Comparison of ENCODE assay signal across 14 mouse cellular contexts in genomic region chr10:18688234-18688633, GRCm38 (mm10). TPM values are rescaled to one million over a fixed set of nuclear protein-coding genes. Genes with fewer than 3 reads are reported as not detected.
DNase-seq lines count a peak whose midpoint lies in the region; ATAC-seq and TF ChIP-seq lines count a peak whose summit lies in the region.
"Had no signal": no experiment of that assay in that cellular context is flagged by ENCODE, and none has a peak within 500 bp of the region (broad histone marks: within the 10 kb centered on the region; RNA-seq: fewer than 3 reads in every experiment).

No protein-coding gene starts in this region.

- no peaks in the 10 kb centered on the region for H3K79me2 ChIP-seq in MEL (ENCODE audit: control insufficient read depth, insufficient read depth, low read length, poor library complexity)

- no peak overlapping the region for H3K4me2 ChIP-seq in heart, embryonic 14.5 days (ENCODE audit: low read length)
- H3K4me2 ChIP-seq in heart, embryonic 11.5 days, result no peak overlapping the region
- peak overlapping the region; percentile 30 for H3K4me2 ChIP-seq in heart, embryonic 16.5 days (ENCODE audit: low read depth, low read length)

- 19% methylated on average over 2 of the region's 2 CpGs for WGBS in heart, embryonic 14.5 days
- 41% methylated on average over 2 of the region's 2 CpGs for WGBS in heart, embryonic 11.5 days (ENCODE audit: insufficient replicate concordance)
- WGBS in heart, embryonic 16.5 days, result 19% methylated on average over 2 of the region's 2 CpGs

- H3K27me3 ChIP-seq in heart, embryonic 14.5 days (ENCODE audit: control insufficient read depth, insufficient read depth, low read length), result no peaks in the 10 kb centered on the region
- H3K27me3 ChIP-seq in heart, embryonic 11.5 days (ENCODE audit: control insufficient read depth, insufficient read depth, low read length), result no peaks in the 10 kb centered on the region
- H3K27me3 ChIP-seq in MEL (ENCODE audit: control insufficient read depth in 1 of 2, insufficient read depth in 2 of 2, low read length in 2 of 2), result no peaks in the 10 kb centered on the region; a peak in 1 of 4 replicates
- no peaks in the 10 kb centered on the region for H3K27me3 ChIP-seq in heart, embryonic 16.5 days (ENCODE audit: control insufficient read depth, insufficient read depth, low read length)

- no peak for TF ChIP-seq RAD21 in MEL (IDR thresholded peaks at IDR 0.05; ENCODE audit: low read depth, low read length)

- no peak for ATAC-seq in heart, embryonic 14.5 days (ENCODE audit: insufficient number of reproducible peaks, insufficient read depth, low FRiP score, low read depth)
- no peak for ATAC-seq in heart, embryonic 11.5 days (replicated peaks; ENCODE audit: insufficient number of reproducible peaks, low FRiP score, low TSS enrichment)
- ATAC-seq in heart, embryonic 16.5 days (replicated peaks; ENCODE audit: extremely low read depth, insufficient read depth, low FRiP score), result 0 out of 2 replicates have a peak, but pooled peaks have one; percentile 45
- ATAC-seq: intestine, embryonic 16.5 days had no signal

- no peaks in the 10 kb centered on the region for H3K9me3 ChIP-seq in heart, embryonic 14.5 days (ENCODE audit: control insufficient read depth, low read length)
- no peaks in the 10 kb centered on the region for H3K9me3 ChIP-seq in heart, embryonic 11.5 days (replicated peaks; ENCODE audit: control insufficient read depth, low read length)
- H3K9me3 ChIP-seq in MEL (replicated peaks; ENCODE audit: insufficient read depth, low read length), result no peaks in the 10 kb centered on the region
- H3K9me3 ChIP-seq in heart, embryonic 16.5 days (replicated peaks; ENCODE audit: control insufficient read depth, low read length), result no peaks in the 10 kb centered on the region
- H3K9me3 ChIP-seq: G1E had no signal

- TF ChIP-seq CTCF in MEL (IDR thresholded peaks at IDR 0.05 in 2 of 3, conservative IDR thresholded peaks at IDR 0.05 in 1 of 3; ENCODE audit: control insufficient read depth in 1 of 3, insufficient read depth in 1 of 3, low read depth in 2 of 3, low read length in 3 of 3, poor library complexity in 1 of 3, severe bottlenecking in 1 of 3), result no peak

- H3K36me3 ChIP-seq in heart, embryonic 14.5 days (ENCODE audit: control insufficient read depth, insufficient read depth, low read length), result no peaks in the 10 kb centered on the region
- H3K36me3 ChIP-seq in heart, embryonic 11.5 days (ENCODE audit: control insufficient read depth, insufficient read depth, low read length), result no peaks in the 10 kb centered on the region
- no peaks in the 10 kb centered on the region for H3K36me3 ChIP-seq in MEL (ENCODE audit: control insufficient read depth in 1 of 2, insufficient read depth in 2 of 2, low read length in 2 of 2)
- H3K36me3 ChIP-seq in heart, embryonic 16.5 days (ENCODE audit: control insufficient read depth, insufficient read depth), result no peaks in the 10 kb centered on the region
- H3K36me3 ChIP-seq: G1E had no signal

- H3K9ac ChIP-seq in heart, embryonic 14.5 days (ENCODE audit: low read length), result no peak overlapping the region
- H3K9ac ChIP-seq in heart, embryonic 11.5 days (ENCODE audit: low read depth, low read length), result no peak overlapping the region
- no peak overlapping the region for H3K9ac ChIP-seq in MEL (ENCODE audit: control insufficient read depth, low read depth, low read length, poor library complexity, severe bottlenecking)
- no peak overlapping the region for H3K9ac ChIP-seq in heart, embryonic 16.5 days (ENCODE audit: low read length)

- peak overlapping the region; percentile 21 to 65; a peak in 2 of 4 replicates for H3K27ac ChIP-seq in heart, embryonic 14.5 days (replicated peaks in 1 of 2; ENCODE audit: control insufficient read depth in 1 of 2, insufficient read depth in 1 of 2, low read depth in 2 of 2, low read length in 2 of 2)
- no peak overlapping the region for H3K27ac ChIP-seq in heart, embryonic 11.5 days (ENCODE audit: low read depth, low read length)
- H3K27ac ChIP-seq in MEL (ENCODE audit: control insufficient read depth, low read depth, low read length), result no peak overlapping the region
- peak overlapping the region; percentile 31; the same call in 1 of the 2 replicates for H3K27ac ChIP-seq in heart, embryonic 16.5 days (ENCODE audit: low read length)

- peaks cover 2 to 14% of the 10 kb centered on the region in 2 experiments; a peak in 3 of 4 replicates for H3K4me1 ChIP-seq in heart, embryonic 14.5 days (ENCODE audit: control insufficient read depth in 2 of 2, insufficient read depth in 2 of 2, low read length in 2 of 2)
- H3K4me1 ChIP-seq in heart, embryonic 11.5 days (ENCODE audit: control insufficient read depth, insufficient read depth, low read length), result peaks cover 6% of the 10 kb centered on the region
- H3K4me1 ChIP-seq in MEL (ENCODE audit: control insufficient read depth in 1 of 2, insufficient read depth in 2 of 2, low read length in 2 of 2), result no peaks in the 10 kb centered on the region
- peaks cover 11% of the 10 kb centered on the region for H3K4me1 ChIP-seq in heart, embryonic 16.5 days (ENCODE audit: control insufficient read depth, insufficient read depth, low read length)

- no peak overlapping the region for H3K4me3 ChIP-seq in heart, embryonic 14.5 days (ENCODE audit: control insufficient read depth in 1 of 2, insufficient read depth in 1 of 2, low read depth in 1 of 2, low read length in 2 of 2)
- H3K4me3 ChIP-seq in heart, embryonic 11.5 days (ENCODE audit: low read depth, low read length), result no peak overlapping the region
- H3K4me3 ChIP-seq in MEL (ENCODE audit: control insufficient read depth in 1 of 2, insufficient read depth in 1 of 2, low read depth in 2 of 2, low read length in 2 of 2), result no peak overlapping the region
- H3K4me3 ChIP-seq in heart, embryonic 16.5 days (ENCODE audit: low read length), result no peak overlapping the region
- H3K4me3 ChIP-seq: myocyte had no signal

- TF ChIP-seq POLR2A in MEL (IDR thresholded peaks at IDR 0.05; ENCODE audit: control insufficient read depth in 1 of 2, insufficient read depth in 1 of 2, low read depth in 1 of 2, low read length in 2 of 2, poor library complexity in 1 of 2), result no peak

- DNase-seq in 3T3-L1 (ENCODE audit: low read depth, low spot score) (peak; percentile 2), MEL (ENCODE audit: low read depth, low spot score) (peak; percentile 18)
- no peak for DNase-seq in embryo, embryonic 11 days
- DNase-seq in left cerebral cortex, adult 11 months (ENCODE audit: low spot score), result no peak
- DNase-seq: gastrocnemius, postnatal 14 days; lung, postnatal 10 days; spleen, adult 18-20 months; thymus, postnatal 4 days had no signal

- no peak for TF ChIP-seq EP300 in MEL (IDR thresholded peaks at IDR 0.05; ENCODE audit: low read depth in 1 of 2, low read length in 2 of 2)

TF ChIP-seq in MEL, 35 proteins besides CTCF, POLR2A, EP300 and RAD21:
- TF ChIP-seq MXI1 (IDR thresholded peaks at IDR 0.05; ENCODE audit: low read depth, low read length) (no peak), SIN3A (IDR thresholded peaks at IDR 0.05; ENCODE audit: low read length) (no peak), UBTF (IDR thresholded peaks at IDR 0.05; ENCODE audit: borderline replicate concordance, insufficient read depth, low read depth, low read length) (no peak), GABPA (IDR thresholded peaks at IDR 0.05; ENCODE audit: low read depth, low read length) (no peak), MAX (IDR thresholded peaks at IDR 0.05; ENCODE audit: low read length) (no peak), TAL1 (IDR thresholded peaks at IDR 0.05; ENCODE audit: low read length) (no peak), ZC3H11A (IDR thresholded peaks at IDR 0.05; ENCODE audit: low read depth, low read length) (no peak), SMC3 (IDR thresholded peaks at IDR 0.05; ENCODE audit: low read depth, low read length) (no peak), ZMIZ1 (IDR thresholded peaks at IDR 0.05; ENCODE audit: low read depth, low read length) (no peak)

RNA-seq across cellular contexts. Expression of gene Arfgef3, which starts 55.5 kb away (rescaled TPM):
- polyA plus RNA-seq in heart, embryonic 14.5 days (2014; fragmentation: Nextera tagmentation; extraction: Ambion mirVana), result 0.42 and 0.57 TPM in 2 replicates
- polyA plus RNA-seq in heart, embryonic 11.5 days (2014; fragmentation: Nextera tagmentation; extraction: Ambion mirVana), result 0.32 and 0.56 TPM in 2 replicates
- not detected in 2 replicates for total RNA-seq in MEL (2012; rRNA removed)
- polyA plus RNA-seq in MEL (2012; ENCODE audit: insufficient read depth in 1 of 2, insufficient read length in 2 of 2, low read depth in 1 of 2, low replicate concordance in 2 of 2, missing spikeins in 1 of 2), result not detected
- polyA plus RNA-seq in heart, embryonic 16.5 days (2015; fragmentation: Nextera tagmentation; extraction: Ambion mirVana), result 0.34 and 0.71 TPM in 2 replicates
- polyA plus RNA-seq: G1E, myocyte had no signal

Comparison
In these comparisons a context has a peak if more than half of its experiments do, and no peak if none do; other contexts are left out.
1. H3K27ac ChIP-seq: peak in heart, embryonic 14.5 days (2 of 2) and heart, embryonic 16.5 days (single experiment); none in heart, embryonic 11.5 days (single experiment) and MEL (single experiment).
2. DNase-seq: peak in 3T3-L1 (single experiment) and MEL (single experiment); none in embryo, embryonic 11 days (single experiment) and left cerebral cortex, adult 11 months (single experiment).